Mouse (Mus musculus): ENCODE measurements at regions not wholly inside any gene's neighbourhood (a gene's known extent, or its start where the extent isn't known, plus 50 kb on each side); places are given as distances from the start of the nearest gene placed in this dataset.

DNA sequence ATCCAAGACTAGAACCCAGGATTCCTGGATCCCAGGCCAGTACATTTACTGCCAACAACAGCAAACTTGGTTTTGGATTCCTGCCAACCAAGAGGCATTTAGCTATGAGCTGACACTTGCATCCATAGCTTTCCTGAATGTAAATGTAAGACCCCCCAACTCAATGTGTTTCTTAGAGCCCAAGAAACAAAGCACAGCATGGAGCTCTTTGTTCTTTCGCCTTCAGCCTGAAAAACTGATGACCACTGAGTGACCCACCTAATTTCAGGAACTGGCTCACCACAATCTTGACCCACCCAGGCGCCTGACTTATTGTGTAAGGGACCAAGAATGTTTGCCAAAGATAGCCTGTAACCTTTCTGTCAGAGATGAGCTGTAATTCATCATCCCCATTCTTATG lies 71.7 kb downstream of the Fam181b start:
- TF ChIP-seq CTCF (IDR thresholded peaks at IDR 0.05; ENCODE audit: low read depth, low read length) = no peak
- TF ChIP-seq EP300 (IDR thresholded peaks at IDR 0.05; ENCODE audit: insufficient read depth, low read depth, low read length) = no peak
